Mouse (Mus musculus) right cerebral cortex, postnatal 25 days (tissue): ENCODE results near the gene Kctd2.

ENCODE experiments used
- DNase-seq: peaks from one replicate; pipeline ENCODE4 v3.0.0; 2022

Gene Kctd2

DNA sequence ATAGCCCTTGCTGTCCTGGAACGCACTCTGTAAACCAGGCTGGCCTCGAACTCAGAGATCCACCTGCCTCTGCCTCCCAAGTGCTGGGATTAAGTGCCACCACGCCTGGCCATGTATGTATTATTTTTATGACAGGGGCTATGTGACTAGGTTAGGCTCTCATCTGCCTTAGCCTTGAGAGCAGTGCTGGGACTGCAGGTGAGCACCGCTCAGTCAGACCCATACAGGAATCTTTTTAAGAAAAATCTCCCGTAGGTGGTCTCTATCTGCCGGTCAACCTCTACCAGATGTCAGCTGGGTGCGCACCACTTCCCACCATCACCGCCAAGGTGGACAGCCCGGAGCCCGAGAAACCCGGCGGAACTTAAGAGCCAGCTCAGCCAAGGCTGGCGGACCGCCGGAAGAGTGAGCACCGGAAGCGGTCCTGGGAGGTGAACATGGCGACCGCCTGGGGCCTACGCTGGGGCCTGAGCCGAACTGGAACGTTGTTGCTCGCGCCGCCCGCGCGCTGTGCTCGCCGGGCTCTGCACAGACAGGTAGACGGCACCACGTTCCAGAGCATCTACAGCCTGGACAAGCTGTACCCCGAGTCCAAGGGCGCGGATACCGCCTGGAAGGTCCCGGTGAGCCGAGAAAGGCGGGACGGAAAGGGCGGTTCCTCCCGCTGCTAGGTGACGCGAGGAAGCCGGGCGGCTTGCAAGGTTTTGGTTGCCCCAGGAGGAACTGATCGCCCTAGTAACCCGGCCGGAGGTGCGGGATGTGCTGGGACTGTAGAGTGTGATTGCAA, 16.4 kb upstream of the Kctd2 start, which contains the start of gene Mrpl58:
Gene Mrpl58 (plus strand): TSS at position 415 of the 787 bp plus-strand sequence.
- DNase-seq, result peak; percentile 91

- DNase-seq, result no peak
Measured at GRCm38 (mm10) chr11:115405723-115406122, 14.2 kb upstream of the Kctd2 start.

GRCm38 (mm10) chr11:115406858-115407401, 13.0 kb upstream of the Kctd2 start:
- no peak for DNase-seq

DNA sequence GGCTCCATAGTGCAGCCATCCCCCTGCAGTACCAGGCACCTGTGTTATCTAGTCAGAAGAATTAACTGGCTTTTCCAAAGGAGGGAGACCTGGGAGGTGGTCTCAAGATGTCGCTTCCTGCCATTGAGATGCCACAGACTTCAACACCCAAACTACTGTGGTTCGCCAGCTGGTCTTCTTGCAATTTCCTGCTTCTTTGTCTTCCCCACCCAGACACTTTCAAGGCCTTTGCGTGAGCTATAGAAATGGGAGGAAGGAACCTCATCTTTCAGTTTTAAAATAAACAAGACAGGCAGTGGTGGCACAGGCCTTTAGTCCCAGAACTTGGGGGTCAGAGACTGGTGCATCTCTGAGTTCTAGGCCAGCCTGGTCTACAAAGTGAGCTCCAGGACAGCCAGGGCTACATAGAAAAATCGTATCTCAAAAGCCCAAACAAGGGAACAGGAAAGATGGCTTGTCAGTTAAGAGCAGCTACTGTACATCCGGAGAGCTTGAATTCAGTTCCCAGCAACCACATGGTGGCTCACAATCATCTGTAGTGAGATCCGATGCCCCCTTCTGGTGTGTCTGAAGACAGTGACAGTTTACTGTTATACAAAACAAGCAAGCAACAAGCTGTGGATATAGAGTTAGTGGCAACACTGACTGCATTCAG, 11.5 kb upstream of the Kctd2 start:
- DNase-seq, result no peak

- DNase-seq, result no peak
Measured at GRCm38 (mm10) chr11:115409556-115409955, 10.4 kb upstream of the Kctd2 start.

GRCm38 (mm10) chr11:115420336-115421190, 635 bp downstream of the Kctd2 start:
- peak; percentile 42 for DNase-seq

DNA sequence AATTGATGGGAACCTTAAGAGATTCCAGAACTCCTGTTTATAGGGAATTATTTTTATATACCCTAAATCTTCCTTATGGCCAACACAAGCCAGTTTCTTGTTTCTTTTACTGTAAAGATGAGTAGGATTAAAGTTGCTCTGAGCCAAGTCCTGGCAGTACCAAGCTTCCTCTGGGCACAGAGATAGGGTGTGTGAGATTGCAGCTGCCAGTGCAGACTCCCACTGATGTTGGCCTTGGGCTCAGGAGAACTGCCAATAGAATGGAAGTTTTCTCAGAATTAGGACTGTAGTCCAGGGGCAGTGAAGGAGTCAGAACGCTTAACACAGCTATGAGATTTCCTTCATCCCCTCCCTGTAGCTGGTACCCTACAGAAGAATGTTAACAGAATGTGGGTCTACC, 1.4 kb downstream of the Kctd2 start:
- no peak for DNase-seq

GRCm38 (mm10) chr11:115421972-115422371, 2.0 kb downstream of the Kctd2 start:
- no peak for DNase-seq

GRCm38 (mm10) chr11:115423091-115423490, 3.2 kb downstream of the Kctd2 start:
- DNase-seq, result no peak

DNA sequence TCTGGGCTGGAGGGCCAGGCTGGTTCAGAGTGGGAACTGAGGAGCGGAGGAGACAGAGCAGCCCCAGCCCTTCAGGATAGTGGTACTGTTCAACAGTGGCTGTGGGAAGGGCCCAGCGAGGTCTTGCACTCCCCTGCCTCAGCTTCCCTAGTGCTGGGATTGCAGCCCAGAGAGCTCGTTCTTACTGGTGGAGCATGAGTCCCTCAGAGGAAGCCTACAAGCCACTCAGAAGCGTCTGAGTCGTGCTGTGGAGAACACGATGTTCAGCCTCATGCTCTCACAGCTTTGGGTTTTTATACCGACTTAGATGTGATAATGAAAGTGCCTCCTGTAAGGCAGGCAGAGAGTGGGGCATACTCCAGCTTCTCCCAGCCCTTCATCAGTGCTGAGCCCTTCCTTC, 4.7 kb downstream of the Kctd2 start:
- no peak for DNase-seq

- DNase-seq, result no peak
Measured at GRCm38 (mm10) chr11:115425671-115426070, 5.7 kb downstream of the Kctd2 start.

GRCm38 (mm10) chr11:115427482-115428331, 7.8 kb downstream of the Kctd2 start:
- peak; percentile 68 for DNase-seq

- no peak for DNase-seq
Measured at GRCm38 (mm10) chr11:115429307-115429706, 9.4 kb downstream of the Kctd2 start.

GRCm38 (mm10) chr11:115430561-115430960, 10.6 kb downstream of the Kctd2 start:
- DNase-seq, result no peak

GRCm38 (mm10) chr11:115432814-115433213, 12.9 kb downstream of the Kctd2 start:
- DNase-seq, result no peak

- no peak for DNase-seq
Measured at GRCm38 (mm10) chr11:115433342-115433741, 13.4 kb downstream of the Kctd2 start.

DNA sequence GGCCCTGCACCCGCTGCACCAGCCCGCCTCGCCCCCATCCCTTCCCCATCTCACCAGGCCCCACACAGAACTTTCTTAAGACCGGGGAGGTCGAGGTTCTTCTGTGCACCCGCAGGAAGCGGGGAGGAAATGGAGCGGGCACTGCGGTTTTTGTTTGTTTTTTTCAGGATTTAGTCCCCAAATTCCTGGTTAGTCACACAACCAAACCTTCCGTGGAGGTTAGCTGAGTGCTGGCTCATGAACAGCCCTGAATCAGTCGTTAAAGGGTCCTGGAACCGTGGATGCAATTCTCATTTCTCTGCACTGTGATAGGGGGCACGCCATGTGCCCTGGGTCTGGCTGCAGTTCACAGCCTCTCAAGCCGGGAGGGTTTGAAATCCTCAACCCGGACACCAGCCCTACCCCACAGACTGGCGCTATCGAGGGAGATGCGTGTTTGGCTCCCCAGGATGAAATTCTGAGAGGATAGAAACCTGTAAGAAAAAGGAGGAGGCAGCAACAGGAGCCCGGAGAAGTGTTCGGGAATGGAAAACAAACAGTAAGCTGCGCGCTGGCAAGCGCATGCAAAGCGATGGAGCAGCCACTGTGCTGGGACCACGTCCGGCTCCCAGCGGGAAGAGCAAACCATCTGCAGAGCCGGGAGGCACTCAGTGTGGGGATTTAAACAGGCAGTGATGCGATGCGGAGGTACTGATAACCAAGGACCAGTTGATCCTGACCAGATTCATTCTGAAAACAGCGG, 15.8 kb downstream of the Kctd2 start:
- DNase-seq, result peak; percentile 41

GRCm38 (mm10) chr11:115437571-115438122, 17.7 kb downstream of the Kctd2 start:
- DNase-seq, result peak; percentile 42

GRCm38 (mm10) chr11:115439326-115439725, 19.4 kb downstream of the Kctd2 start:
- DNase-seq, result no peak

GRCm38 (mm10) chr11:115439906-115440595, 20.1 kb downstream of the Kctd2 start, which contains the start of gene Trim80:
Gene Trim80, plus strand, starts transcription at chr11:115440545.
- no peak for DNase-seq
